Mouse (Mus musculus): ENCODE measurements around the gene A1cf. TPM values are rescaled to one million over a fixed set of nuclear protein-coding genes. Genes with fewer than 3 reads are reported as not detected.

A1cf gene
- polyA plus RNA-seq, 1 experiment from 2014 or later = 11.5 TPM

GRCm38 (mm10) chr19:31868971-31869370, 407 bp downstream of the A1cf start:
- Histone ChIP-seq H3K27me3 (ENCODE audit: insufficient read depth, low read length) (no peaks in the 10 kb centered on the region), H3K36me3 (replicated peaks; ENCODE audit: insufficient read depth, low read length) (no peaks in the 10 kb centered on the region), H3K9ac (replicated peaks) (peak overlapping the region; percentile 62), H3K4me3 (ENCODE audit: low read depth, low read length) (peak overlapping the region; percentile 49), H3K27ac (ENCODE audit: low read depth) (peak overlapping the region; percentile 84), H3K4me2 (ENCODE audit: low read depth, low read length) (peak overlapping the region; percentile 56), H3K9me3 (ENCODE audit: low read length) (no peaks in the 10 kb centered on the region), H3K4me1 (ENCODE audit: insufficient read depth) (no peaks in the 10 kb centered on the region)
- DNase-seq = no peak
- ATAC-seq = peak; percentile 39
- TF ChIP-seq CTCF (IDR thresholded peaks at IDR 0.05; ENCODE audit: low read depth) (no peak), EP300 (IDR thresholded peaks at IDR 0.05; ENCODE audit: low read depth) (no peak)
- 62% methylated on average over 6 of the region's 6 CpGs for WGBS (ENCODE audit: insufficient replicate concordance)

DNA sequence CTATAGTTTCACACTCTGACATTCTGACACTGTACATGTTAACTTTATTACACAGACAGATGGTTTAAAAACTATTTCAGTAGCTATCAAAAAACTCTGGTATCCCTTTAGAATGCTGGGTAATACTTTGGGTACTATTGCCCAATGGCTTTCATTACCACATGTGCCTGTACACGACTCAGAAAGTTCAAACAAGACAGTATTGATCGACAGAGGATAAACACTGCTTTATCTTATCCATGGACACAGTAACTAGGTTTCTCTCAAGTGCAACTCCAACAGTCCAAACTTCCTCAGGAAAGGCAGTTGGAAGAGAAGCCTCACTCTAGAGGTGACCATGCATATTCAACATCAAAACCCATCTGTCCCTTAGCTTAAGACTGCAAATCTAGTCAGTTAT, 2.8 kb downstream of the A1cf start:
- WGBS (ENCODE audit: insufficient replicate concordance) = 32% methylated on average over 2 of the region's 2 CpGs
- Histone ChIP-seq H3K9me3 (ENCODE audit: low read length) (peaks cover 2% of the 10 kb centered on the region; the same call in 1 of the 2 replicates), H3K9ac (replicated peaks) (no peak overlapping the region), H3K4me3 (ENCODE audit: low read depth, low read length) (no peak overlapping the region), H3K4me1 (ENCODE audit: insufficient read depth) (no peaks in the 10 kb centered on the region), H3K4me2 (ENCODE audit: low read depth, low read length) (peak overlapping the region; percentile 56), H3K27me3 (ENCODE audit: insufficient read depth, low read length) (no peaks in the 10 kb centered on the region), H3K27ac (ENCODE audit: low read depth) (peak overlapping the region; percentile 84; the same call in 1 of the 2 replicates), H3K36me3 (replicated peaks; ENCODE audit: insufficient read depth, low read length) (no peaks in the 10 kb centered on the region)
- TF ChIP-seq CTCF (IDR thresholded peaks at IDR 0.05; ENCODE audit: low read depth) = no peak
- peak; percentile 63; the same call in 1 of the 2 replicates for TF ChIP-seq EP300 (IDR thresholded peaks at IDR 0.05; ENCODE audit: low read depth)
- ATAC-seq (peak; percentile 81), DNase-seq (no peak)

- H3K9me3 ChIP-seq (ENCODE audit: low read length) = peaks cover 2% of the 10 kb centered on the region; the same call in 1 of the 2 replicates
- H3K27ac ChIP-seq (ENCODE audit: low read depth) = no peak overlapping the region
- no peak for ATAC-seq
- DNase-seq = no peak
- TF ChIP-seq EP300 (IDR thresholded peaks at IDR 0.05; ENCODE audit: low read depth) (no peak), CTCF (IDR thresholded peaks at IDR 0.05; ENCODE audit: low read depth) (no peak)
- H3K4me1 ChIP-seq (ENCODE audit: insufficient read depth) = no peaks in the 10 kb centered on the region
- H3K4me2 ChIP-seq (ENCODE audit: low read depth, low read length) = no peak overlapping the region
- H3K27me3 ChIP-seq (ENCODE audit: insufficient read depth, low read length) = no peaks in the 10 kb centered on the region
- no peak overlapping the region for H3K9ac ChIP-seq (replicated peaks)
- 47% methylated on average over 4 of the region's 4 CpGs for WGBS (ENCODE audit: insufficient replicate concordance)
- no peak overlapping the region for H3K4me3 ChIP-seq (ENCODE audit: low read depth, low read length)
- H3K36me3 ChIP-seq (replicated peaks; ENCODE audit: insufficient read depth, low read length) = no peaks in the 10 kb centered on the region
Measured at GRCm38 (mm10) chr19:31877968-31878367, 9.4 kb downstream of the A1cf start.

GRCm38 (mm10) chr19:31884594-31884993, 16.0 kb downstream of the A1cf start:
- H3K4me3 ChIP-seq (ENCODE audit: low read depth, low read length) = no peak overlapping the region
- no peaks in the 10 kb centered on the region for H3K4me1 ChIP-seq (ENCODE audit: insufficient read depth)
- no peaks in the 10 kb centered on the region for H3K9me3 ChIP-seq (ENCODE audit: low read length)
- no peak for TF ChIP-seq EP300 (IDR thresholded peaks at IDR 0.05; ENCODE audit: low read depth)
- TF ChIP-seq CTCF (IDR thresholded peaks at IDR 0.05; ENCODE audit: low read depth) = no peak
- no peaks in the 10 kb centered on the region for H3K27me3 ChIP-seq (ENCODE audit: insufficient read depth, low read length)
- WGBS (ENCODE audit: insufficient replicate concordance) = 70% methylated on average over 4 of the region's 4 CpGs
- no peak overlapping the region for H3K4me2 ChIP-seq (ENCODE audit: low read depth, low read length)
- DNase-seq (no peak), ATAC-seq (no peak)
- no peaks in the 10 kb centered on the region for H3K36me3 ChIP-seq (replicated peaks; ENCODE audit: insufficient read depth, low read length)
- no peak overlapping the region for H3K9ac ChIP-seq (replicated peaks)
- no peak overlapping the region for H3K27ac ChIP-seq (ENCODE audit: low read depth)

DNA sequence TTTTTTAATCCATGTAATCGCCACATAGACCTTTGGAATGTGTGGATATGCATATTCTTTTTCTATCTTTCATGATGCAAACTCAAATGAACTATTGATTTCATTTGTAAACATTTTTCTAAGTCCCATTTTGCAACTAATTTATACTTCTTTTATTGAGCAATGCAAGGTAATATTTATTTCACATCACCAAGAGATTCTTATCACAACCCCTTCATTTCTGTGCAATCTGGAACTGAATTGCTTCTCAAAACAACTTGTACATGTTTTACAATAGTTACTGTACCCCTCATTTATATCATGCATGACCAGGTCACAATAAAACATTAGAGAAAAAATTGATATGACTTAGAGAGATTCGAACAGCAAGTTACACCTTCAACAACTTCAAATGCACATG, 18.7 kb downstream of the A1cf start:
- H3K4me2 ChIP-seq (ENCODE audit: low read depth, low read length) = no peak overlapping the region
- no peak for TF ChIP-seq CTCF (IDR thresholded peaks at IDR 0.05; ENCODE audit: low read depth)
- no peak for TF ChIP-seq EP300 (IDR thresholded peaks at IDR 0.05; ENCODE audit: low read depth)
- 72% methylated on average over 2 of the region's 2 CpGs for WGBS (ENCODE audit: insufficient replicate concordance)
- peaks cover 4% of the 10 kb centered on the region; the same call in 1 of the 2 replicates for H3K4me1 ChIP-seq (ENCODE audit: insufficient read depth)
- H3K27ac ChIP-seq (ENCODE audit: low read depth) = no peak overlapping the region
- ATAC-seq (no peak), DNase-seq (no peak)
- H3K4me3 ChIP-seq (ENCODE audit: low read depth, low read length) = no peak overlapping the region
- H3K27me3 ChIP-seq (ENCODE audit: insufficient read depth, low read length) = no peaks in the 10 kb centered on the region
- no peaks in the 10 kb centered on the region for H3K36me3 ChIP-seq (replicated peaks; ENCODE audit: insufficient read depth, low read length)
- H3K9me3 ChIP-seq (ENCODE audit: low read length) = no peaks in the 10 kb centered on the region
- H3K9ac ChIP-seq (replicated peaks) = no peak overlapping the region

GRCm38 (mm10) chr19:31889988-31890387, 21.4 kb downstream of the A1cf start:
- ATAC-seq (no peak), DNase-seq (no peak)
- no peaks in the 10 kb centered on the region for H3K36me3 ChIP-seq (replicated peaks; ENCODE audit: insufficient read depth, low read length)
- no peaks in the 10 kb centered on the region for H3K9me3 ChIP-seq (ENCODE audit: low read length)
- peaks cover 4% of the 10 kb centered on the region; the same call in 1 of the 2 replicates for H3K4me1 ChIP-seq (ENCODE audit: insufficient read depth)
- no peaks in the 10 kb centered on the region for H3K27me3 ChIP-seq (ENCODE audit: insufficient read depth, low read length)
- H3K27ac ChIP-seq (ENCODE audit: low read depth) = no peak overlapping the region
- no peak for TF ChIP-seq CTCF (IDR thresholded peaks at IDR 0.05; ENCODE audit: low read depth)
- no peak for TF ChIP-seq EP300 (IDR thresholded peaks at IDR 0.05; ENCODE audit: low read depth)
- no peak overlapping the region for H3K4me2 ChIP-seq (ENCODE audit: low read depth, low read length)
- no peak overlapping the region for H3K4me3 ChIP-seq (ENCODE audit: low read depth, low read length)
- WGBS (ENCODE audit: insufficient replicate concordance) = 56% methylated on average over 4 of the region's 4 CpGs
- no peak overlapping the region for H3K9ac ChIP-seq (replicated peaks)

Data from liver, postnatal 0 days (tissue).